Mouse (Mus musculus): Measurements from ENCODE around the gene Pdx1. TPM values are rescaled to one million over a fixed set of nuclear protein-coding genes. Genes with fewer than 3 reads are reported as not detected.

Pdx1 gene
- not detected in 2 replicates for polyA plus RNA-seq (2015; fragmentation: Nextera tagmentation; extraction: Ambion mirVana)

DNA sequence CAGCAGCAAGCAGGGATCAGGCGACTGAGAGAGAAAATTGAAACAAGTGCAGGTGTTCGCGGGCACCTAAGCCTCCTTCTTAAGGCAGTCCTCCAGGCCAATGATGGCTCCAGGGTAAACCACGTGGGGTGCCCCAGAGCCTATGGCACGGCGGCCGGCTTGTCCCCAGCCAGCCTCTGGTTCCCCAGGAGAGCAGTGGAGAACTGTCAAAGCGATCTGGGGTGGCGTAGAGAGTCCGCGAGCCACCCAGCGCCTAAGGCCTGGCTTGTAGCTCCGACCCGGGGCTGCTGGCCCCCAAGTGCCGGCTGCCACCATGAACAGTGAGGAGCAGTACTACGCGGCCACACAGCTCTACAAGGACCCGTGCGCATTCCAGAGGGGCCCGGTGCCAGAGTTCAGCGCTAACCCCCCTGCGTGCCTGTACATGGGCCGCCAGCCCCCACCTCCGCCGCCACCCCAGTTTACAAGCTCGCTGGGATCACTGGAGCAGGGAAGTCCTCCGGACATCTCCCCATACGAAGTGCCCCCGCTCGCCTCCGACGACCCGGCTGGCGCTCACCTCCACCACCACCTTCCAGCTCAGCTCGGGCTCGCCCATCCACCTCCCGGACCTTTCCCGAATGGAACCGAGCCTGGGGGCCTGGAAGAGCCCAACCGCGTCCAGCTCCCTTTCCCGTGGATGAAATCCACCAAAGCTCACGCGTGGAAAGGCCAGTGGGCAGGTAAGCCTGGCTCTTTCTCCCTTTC, at the start of gene Pdx1:
Gene Pdx1, plus strand, starts transcription at position 34 of the 747 bp plus-strand sequence.
- no peak for DNase-seq (ENCODE audit: low spot score)

DNA sequence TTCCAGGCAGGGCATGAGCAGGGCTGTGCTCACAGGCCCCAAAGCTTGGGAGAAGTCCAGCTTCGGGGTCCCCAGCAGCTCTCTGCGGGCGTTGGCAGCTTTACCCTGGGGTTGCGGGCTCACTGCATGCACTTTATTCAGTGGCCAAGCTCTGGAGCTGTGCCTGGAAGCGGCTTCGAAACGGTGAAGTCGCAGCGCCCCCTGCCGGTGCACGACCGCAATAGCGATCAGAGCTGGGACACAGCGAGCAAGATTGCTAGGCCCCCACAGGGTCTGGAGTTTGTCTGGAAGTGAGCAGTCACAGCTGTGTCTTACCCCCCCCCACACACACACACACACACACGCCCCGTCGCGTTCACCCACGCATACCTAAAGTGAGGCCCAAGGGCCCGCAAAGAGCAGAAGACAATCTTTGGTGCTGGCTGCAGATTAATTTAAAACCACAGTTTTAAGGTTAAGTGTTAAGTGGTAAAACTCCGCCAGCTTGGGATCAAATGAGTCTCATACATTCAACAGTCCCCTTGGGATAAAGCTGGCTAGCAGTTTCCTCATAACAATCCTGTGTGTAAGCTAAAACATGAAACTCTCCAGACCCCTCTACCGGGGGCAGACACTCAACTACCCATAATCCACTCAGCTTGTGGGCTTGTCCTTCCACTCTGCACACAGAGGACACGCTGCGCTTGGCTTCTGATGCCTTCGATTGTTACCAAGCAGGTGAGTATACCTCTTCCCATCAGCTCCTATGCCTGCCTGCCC, 42.2 kb upstream of the Pdx1 start:
- peak; percentile 71 for DNase-seq (ENCODE audit: low spot score)

DNA sequence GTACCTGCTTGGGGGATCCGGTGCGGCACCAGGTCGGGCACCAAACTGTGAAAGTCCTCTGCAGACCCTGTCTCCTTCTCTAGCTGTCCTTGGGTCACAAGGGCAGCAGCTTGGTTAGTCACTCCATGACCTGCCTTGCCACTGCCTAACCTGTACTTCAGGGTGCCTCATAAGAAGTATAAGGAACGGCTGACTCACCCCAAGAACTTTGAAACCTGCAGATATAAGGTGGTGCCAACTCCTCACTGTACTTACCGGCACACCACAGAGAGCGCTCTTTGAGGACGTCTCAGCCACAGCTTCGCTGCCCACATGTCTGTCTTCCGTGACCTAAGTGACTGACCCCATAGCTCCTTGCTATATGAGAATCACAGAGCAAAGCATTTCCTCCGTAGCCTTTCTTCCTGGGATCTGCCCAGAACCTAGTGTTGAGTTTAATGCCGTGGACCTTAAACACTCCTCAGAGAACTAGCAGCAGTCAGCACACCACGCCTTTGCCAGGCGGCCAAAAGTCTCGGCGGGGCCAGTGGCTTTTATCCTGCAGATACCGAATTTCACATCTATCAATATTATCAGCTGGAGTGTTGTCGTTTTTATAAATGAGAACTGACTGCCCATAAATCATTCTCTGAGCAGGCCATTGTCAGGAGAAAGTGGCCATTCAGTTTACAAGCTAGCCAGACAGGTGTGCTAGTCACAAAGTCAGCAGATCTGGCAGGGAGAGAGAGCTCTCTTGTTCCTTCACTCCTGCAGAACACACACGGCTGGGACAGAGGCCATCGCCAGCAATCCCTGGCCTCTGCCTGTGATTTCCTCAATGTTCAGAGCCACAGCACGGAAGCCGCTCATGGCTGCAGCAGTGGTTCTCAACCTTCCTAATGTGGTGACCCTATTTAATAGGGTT, 34.1 kb upstream of the Pdx1 start:
- no peak for DNase-seq (ENCODE audit: low spot score)

DNA sequence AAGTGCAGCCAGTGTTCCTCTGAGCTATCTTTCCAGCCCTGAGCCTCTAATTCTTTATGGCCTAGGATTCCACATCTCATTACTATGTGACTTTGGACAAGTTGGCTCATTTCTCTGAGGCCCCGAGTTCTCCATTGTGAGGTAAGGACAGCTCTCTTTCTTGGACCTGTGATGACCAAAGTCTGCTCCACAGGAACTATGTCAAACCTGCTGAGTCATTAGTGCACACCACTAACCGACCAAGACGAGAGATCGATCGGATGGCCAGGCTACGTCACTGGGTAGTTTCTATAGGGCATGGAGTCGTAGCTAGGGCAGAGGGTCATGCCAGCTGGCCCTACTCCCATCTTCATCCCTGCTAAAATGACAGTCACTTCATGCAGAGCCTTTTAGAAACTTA, 25.9 kb upstream of the Pdx1 start:
- no peak for DNase-seq (ENCODE audit: low spot score)

DNA sequence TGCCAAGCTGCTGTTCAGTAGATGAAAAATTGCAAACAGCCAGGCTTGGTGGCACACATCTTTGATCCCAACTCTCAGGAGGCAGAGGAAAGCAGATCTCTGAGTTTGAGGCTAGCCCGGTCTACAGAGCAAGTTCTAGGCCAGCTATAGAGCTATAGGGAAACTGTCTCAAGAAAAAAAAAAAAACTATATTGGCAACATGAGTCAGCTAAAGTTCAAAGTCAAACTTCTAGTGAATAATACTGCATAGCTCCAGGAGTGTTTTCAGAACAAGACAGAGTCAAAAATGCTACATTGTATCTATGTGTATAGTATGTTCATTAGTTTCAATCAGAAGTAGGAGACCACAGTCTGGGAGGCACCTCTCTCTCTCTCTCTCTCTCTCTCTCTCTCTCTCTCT, 9.6 kb upstream of the Pdx1 start:
- DNase-seq (ENCODE audit: low spot score): no peak

DNA sequence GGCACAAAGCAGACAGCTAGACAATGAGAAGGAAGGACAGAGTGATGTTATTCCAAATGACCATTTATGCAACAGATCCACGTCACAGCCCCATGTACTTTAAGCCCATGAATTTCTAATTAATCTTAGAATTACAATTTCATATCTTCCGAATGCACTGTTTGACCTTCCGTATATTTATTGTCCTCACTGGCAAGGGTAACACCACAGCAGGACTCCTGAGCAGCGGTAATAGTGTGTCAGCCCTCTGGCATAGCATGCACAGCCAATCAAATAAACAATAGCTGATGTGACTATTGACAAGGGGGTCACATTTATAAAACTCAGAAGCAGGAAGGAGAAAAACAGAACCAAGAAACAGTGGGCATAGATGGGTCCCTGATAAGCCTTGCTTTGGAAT, 9.0 kb upstream of the Pdx1 start:
- no peak for DNase-seq (ENCODE audit: low spot score)

DNA sequence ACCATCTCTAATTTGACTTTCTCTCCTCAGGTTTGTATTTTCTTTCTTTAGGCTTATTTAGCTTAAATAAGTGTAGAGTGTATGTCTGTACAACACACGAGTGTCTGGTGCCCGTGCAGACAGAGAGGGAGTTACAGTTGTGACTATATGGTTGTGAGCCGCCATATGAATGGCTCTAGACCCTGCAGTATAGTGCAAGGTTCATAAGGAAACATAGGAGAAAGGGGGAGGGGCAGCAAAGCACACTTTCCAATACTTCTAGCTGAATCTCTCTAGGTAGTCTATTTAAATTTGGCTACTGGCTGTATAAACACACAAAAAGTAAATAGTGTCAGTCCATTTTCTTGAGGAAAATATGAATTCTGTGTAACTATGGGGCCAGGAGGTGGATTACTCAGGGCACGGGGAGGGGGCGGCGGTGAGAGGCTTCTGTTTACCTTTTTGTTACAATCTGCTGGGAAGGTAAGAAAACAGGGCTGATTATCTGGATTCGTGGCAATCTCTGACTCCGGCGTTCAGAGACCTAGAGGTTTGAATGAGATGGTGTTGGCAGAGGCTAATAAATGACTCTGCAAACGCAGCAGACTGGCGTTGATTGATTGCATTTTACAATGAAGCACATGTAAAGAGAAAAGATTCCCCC, 7.7 kb upstream of the Pdx1 start:
- DNase-seq (ENCODE audit: low spot score): no peak

DNA sequence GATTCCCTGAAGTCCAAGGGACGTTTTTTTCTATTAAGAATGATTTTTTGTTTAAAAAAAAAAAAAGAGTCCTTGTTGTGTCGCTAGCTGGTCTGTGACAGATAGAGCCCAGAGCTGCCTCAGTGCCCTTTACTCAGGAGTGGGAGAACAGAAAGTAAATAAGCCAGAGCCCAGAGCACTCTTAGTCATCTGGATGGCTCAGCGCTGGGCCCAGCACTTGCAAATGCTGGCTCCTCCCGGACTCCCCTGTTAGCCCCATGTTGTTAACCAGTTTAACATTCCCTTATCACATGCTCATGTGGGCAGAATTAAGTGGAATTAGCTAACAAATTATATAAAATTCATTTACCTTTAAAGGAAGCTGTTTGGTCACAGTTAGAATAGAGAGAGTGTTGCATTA, 5.8 kb upstream of the Pdx1 start:
- no peak for DNase-seq (ENCODE audit: low spot score)

DNA sequence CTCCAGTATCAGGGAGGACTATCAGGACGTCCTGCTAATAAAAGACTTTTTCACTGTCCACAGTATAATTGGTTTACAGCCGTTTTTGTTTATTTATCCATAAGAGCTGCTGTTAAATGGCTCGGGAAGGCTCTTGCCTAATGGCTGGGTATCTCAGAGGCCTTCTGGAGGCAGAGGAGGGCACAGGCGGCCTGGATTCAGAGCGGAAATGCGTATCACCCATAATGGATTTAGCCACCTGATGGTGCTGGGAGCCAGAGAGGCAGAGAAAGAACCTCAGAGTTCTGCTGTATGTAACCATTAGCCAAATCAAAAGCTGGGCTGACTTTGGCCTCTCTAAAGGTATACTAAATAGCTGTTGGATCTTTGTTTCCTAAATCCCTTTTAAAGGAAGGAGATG, 2.3 kb upstream of the Pdx1 start:
- DNase-seq (ENCODE audit: low spot score): no peak

DNA sequence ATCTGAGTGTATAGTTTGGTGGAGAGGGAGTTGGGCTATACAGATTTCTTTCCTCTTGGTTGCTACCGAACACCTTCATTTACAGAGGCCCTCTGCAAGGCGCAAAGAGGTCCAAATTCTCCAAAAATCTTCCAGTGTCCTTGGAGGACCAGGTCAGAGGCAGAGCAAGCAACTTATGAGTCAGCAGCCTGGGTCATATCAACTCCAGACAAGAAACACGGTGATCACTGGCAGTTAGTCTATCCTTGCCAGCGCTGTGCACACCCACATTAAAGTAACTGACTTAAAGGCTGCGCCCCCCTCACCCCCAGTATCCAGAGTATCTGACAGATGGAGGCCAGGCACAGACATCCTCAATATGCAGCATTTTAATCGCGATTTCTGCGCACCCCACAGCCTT, 1.0 kb upstream of the Pdx1 start:
- DNase-seq (ENCODE audit: low spot score): no peak

DNA sequence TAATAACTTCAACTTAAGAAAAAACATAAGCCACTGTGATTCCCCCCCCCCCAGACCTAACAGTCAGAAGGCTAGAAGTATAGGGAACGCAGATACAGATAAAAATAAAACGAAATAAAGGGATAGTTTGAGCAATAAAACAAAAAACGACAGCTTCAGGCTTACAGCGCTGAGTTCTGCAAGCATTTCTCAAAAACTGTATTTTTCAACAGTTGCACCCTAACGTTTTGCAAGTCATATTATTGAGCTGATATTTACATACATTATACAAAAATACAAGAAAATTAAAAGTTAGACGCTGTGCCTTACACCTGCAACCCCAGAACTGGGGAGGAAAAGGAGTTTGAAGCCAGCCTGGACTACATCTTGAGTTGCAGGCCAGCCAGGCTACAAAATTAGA, 388 bp upstream of the Pdx1 start:
- DNase-seq (ENCODE audit: low spot score): no peak

DNA sequence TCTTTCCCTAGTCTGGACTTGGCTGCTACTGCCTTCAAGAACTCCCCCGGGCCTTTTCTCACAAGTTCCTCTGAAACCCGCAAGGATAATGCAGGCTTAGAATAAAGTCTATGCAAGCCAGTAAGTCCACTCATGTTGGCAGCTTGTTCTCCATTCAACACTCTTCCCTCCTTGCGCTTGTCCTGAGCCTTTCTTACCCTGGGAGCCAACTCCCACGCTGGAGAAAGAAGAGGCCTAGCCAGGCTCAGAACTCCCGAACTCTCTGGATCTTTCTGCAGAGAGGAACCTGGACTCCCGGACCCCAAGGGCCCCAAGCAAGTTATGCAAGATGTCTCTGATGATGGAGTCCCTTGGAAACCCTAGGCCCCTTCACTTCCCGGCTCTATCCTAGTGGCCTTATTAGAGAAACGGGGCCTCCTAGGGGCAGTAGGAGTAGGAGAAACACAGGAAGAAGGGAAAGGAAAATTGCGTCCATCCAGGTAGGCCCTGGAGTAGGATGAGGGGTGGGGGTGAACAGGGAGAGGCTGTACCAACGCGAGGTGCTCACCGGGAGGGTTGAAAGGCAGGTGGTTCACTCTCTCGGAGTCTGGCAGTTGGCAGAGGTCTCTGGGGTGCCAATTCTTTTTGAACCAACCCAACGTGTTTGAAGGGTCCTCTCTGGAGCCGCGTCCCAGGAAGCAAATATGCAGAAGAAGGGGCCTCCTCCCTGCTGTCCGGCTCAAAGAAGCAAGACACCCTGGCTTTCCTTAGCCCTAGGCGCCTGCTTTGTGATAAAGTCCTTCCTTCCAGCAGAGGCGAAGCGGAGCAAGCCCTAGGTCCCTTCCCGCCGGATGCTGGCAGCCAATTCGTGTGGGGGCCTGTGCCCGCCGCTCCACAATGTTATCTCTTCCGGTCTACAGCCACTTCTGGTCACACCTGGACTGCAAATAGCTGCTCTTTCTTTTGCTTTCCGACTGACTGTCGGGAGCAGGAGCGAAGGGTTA, 1.2 kb downstream of the Pdx1 start:
- no peak for DNase-seq (ENCODE audit: low spot score)

DNA sequence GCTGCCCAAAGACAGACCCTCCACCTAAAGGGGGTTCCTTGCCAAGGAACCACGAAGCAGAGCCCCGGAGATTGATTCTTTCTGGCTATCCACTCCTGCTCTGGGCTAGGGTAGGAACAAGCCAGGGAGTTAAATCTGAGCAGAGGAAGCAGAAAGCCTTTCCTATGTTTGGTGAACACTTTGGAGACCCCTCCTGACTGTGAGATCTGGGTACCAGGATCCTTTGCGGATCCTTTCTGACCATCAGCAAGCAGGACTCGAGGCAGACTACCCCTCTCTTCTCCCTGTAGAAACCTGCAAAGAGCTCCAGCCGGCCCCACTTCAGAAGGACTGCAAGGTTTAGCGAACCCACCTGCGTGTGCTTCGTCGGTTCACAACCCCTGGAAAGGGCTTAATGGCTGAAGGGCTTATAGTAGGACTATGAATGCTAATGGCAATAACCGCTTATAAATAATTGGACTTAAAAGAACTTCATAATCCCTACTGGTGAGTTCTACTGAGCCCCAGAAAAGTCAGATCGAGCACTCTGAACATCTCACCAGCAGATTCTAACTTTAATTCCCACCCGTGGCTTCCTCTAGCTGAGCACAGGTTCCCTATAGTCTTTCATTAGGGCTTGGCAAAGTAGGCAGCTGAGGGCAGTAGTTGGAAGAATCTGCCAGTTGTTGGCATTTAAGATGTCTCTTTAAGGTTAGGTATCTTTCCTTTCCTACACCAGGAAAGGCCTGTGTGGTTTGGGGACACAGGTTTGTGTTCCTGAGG, 2.5 kb downstream of the Pdx1 start:
- no peak for DNase-seq (ENCODE audit: low spot score)

DNA sequence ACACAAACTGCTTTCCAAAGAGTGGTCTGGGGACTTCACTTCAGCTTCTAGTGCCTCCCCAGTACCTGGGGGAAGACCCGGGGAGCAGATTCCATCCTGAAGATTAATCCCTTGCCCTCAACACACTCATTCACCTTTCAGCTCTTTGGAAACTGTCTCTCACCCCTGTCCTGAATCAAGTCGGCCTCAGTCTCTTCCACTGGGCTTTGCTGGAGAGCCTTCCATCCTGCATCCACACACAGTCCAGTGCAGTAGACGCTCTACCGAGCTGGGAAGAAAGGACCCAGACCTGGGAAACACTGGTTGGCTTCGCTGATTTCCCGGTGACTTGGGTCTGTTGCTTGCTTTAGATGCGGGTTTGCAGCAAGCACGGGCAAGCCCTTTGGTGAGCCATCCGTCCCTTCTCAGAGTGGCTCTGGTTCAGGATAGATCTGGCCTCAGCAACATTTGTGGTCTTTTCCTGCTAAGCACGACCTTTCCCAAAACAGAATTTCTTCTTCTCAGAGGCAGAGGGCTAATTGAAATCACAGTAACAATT, 3.1 kb downstream of the Pdx1 start:
- no peak for DNase-seq (ENCODE audit: low spot score)

DNA sequence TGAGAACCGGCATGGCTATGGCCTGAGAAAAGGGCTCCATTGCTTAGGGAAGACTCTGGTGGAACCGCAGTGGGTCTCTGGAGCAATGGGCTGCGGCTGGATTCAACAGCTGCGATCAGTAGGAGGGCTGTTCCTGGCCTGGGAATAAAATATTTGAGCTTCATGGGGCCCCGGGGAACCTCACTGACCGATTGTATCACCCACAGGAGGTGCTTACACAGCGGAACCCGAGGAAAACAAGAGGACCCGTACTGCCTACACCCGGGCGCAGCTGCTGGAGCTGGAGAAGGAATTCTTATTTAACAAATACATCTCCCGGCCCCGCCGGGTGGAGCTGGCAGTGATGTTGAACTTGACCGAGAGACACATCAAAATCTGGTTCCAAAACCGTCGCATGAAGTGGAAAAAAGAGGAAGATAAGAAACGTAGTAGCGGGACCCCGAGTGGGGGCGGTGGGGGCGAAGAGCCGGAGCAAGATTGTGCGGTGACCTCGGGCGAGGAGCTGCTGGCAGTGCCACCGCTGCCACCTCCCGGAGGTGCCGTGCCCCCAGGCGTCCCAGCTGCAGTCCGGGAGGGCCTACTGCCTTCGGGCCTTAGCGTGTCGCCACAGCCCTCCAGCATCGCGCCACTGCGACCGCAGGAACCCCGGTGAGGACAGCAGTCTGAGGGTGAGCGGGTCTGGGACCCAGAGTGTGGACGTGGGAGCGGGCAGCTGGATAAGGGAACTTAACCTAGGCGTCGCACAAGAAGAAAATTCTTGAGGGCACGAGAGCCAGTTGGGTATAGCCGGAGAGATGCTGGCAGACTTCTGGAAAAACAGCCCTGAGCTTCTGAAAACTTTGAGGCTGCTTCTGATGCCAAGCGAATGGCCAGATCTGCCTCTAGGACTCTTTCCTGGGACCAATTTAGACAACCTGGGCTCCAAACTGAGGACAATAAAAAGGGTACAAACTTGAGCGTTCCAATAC, 4.7 kb downstream of the Pdx1 start:
- DNase-seq (ENCODE audit: low spot score): no peak

DNA sequence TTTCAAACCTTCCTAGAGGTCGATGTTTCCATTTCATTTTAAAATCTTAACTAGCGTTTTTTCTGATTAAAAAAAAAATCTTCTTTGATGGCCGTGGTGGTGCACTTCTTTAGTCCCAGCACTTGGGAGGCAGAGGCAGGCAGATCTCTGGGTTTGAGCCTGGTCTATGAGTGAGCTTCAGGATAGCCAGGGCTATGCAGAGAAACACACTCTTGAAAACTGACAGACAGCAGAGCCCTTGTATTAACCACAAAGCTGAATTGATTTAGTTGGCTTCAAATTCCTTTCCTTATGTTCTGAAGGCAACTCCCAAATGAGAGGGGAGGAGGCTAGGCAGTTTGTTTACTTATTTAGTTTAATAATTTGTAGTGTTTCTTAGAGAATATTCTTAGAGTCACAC, 6.0 kb downstream of the Pdx1 start:
- no peak for DNase-seq (ENCODE audit: low spot score)

DNA sequence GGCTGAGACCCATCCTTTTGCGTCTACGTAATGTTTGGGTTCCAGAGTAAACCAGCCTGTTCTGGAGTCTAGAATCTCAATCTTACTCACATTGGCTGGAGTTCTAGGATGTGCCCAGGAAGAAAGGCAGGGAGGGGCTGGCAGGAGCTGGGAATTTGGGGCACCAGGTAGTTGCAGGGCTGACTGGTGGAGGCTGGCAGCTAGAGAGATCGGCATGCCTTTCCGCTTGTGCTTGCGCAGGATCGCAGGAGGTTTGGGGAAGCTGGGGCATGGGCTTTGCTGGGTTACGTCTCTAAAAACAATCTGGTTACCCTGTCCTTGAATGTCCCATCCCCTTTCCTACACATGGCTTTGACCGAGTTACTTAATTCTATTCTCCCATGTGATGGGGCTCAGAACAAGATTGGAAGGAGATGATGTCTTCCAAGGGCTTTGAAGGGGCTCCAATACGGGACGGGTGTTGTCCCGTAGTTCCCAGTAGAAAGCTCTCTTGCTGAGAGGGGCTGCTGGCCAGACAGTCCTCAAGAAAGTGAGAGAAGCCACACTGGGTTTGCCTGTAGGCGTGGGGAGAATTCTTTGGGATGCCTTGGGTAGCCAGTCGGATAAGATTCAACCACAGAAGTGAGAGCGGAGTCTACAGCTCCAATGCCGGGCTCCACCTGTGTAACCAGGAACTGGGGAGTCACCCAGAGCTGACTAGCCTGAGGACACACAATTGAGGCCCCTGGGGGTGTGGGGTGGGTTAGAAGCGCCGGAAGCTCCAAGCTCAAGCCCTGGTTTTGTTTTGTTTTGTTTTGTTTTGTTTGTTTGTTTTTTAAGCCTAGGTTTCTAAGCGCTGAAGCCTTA, 7.2 kb downstream of the Pdx1 start:
- no peak for DNase-seq (ENCODE audit: low spot score)

Data from thymus, postnatal 0 days (tissue).